Mouse (Mus musculus): Measurements from ENCODE around the gene Fxyd7. TPM values are rescaled to one million over a fixed set of nuclear protein-coding genes. Genes with fewer than 3 reads are reported as not detected.

The Fxyd7 gene
- polyA plus RNA-seq, 1 experiment: not detected

DNA sequence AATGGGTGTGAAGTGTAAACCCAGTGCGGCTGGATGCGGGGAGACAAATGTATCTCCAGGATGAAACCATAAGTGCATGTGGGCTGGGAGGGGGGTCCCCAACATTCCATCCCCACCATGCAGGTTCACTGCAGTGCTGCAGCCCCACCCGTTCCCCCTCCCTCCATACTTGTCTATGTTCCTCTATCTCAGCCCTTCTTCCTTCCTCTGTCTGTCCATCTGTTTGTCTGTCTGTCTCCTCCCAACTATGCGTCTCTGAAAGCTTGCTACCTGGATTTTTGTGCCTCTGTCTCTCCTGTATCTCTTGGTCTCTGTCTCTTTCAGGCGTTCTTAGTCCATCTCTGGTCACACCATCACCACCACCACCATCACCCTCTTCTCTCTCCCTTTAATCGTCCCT is 780 bp downstream of the Fxyd7 start:
- TF ChIP-seq POLR2A (IDR thresholded peaks at IDR 0.05; ENCODE audit: insufficient read depth, low read depth, low read length): no peak
- no peak for TF ChIP-seq CTCF (IDR thresholded peaks at IDR 0.05; ENCODE audit: insufficient read depth, low read depth, low read length)
- H3K27ac ChIP-seq (ENCODE audit: insufficient read depth, low read depth, low read length): no peak overlapping the region
- peak overlapping the region; percentile 33; the same call in 1 of the 2 replicates for H3K4me3 ChIP-seq (ENCODE audit: insufficient read depth, low read depth, low read length)
- WGBS: 14% methylated on average over 6 of the region's 6 CpGs
- peaks cover 37% of the 10 kb centered on the region for H3K4me1 ChIP-seq (ENCODE audit: control insufficient read depth, insufficient read depth, low read length)

DNA sequence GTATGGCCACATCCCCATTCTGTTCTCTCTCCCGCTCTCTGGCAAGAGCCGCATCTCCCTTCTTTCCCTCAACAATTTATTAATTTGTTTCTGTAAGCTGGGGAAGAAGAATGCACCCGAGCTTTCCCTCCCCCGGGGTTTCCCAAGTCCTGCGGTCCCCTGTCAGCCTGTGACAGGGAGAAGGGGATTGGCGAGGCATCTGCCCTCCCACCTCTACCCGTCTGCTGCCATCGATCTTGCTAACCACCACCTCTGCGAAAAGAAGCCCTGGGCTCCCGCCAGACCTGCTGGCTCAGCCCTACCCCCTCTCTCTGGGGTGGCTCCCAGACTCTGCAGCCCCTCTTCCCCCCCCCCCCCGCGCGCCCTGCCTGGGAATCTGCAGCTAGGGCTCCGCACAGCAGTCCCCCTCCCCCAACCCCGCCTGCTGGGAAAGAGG is 1.4 kb downstream of the Fxyd7 start:
- TF ChIP-seq POLR2A (IDR thresholded peaks at IDR 0.05; ENCODE audit: insufficient read depth, low read depth, low read length) (no peak), CTCF (IDR thresholded peaks at IDR 0.05; ENCODE audit: insufficient read depth, low read depth, low read length) (no peak)
- 4% methylated on average over 15 of the region's 15 CpGs for WGBS

DNA sequence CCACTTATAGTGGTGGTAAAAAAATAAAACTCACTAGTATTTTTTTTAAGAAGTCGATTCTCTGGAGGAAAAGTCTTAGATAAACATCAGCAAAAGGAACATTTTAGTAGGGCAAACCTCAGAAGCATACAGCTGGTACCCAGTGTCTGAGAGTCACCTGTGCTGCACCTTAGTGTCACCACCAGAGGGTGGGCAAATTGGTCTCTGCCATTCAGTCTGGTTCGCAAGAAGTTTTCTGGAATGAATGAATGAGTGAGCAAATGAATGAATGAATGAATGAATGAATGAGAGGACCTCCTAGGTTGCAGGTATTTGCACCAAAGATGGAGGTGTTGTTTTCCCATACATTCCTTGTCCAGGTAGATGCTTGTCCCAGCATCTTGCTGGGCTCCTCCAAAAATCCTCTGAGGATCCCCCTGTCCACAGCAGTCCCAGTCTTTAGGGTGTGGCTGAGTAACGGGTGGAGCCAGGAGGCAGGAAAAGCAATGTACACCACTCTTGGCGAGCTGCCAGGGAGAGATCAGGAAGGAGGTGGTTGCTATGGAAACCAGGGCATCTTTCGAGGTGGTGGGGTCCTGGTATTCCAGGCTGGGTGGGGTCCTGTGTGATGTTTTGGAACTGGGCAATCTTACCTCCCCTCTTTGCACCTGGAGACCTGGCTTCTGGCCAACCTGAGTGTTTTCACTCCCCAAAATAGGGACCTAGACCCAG is 2.0 kb downstream of the Fxyd7 start:
- Histone ChIP-seq H3K4me3 (ENCODE audit: insufficient read depth, low read depth, low read length) (peak overlapping the region; percentile 33), H3K27ac (ENCODE audit: insufficient read depth, low read depth, low read length) (no peak overlapping the region), H3K4me1 (ENCODE audit: control insufficient read depth, insufficient read depth, low read length) (peaks cover 37% of the 10 kb centered on the region)
- no peak for TF ChIP-seq POLR2A (IDR thresholded peaks at IDR 0.05; ENCODE audit: insufficient read depth, low read depth, low read length)
- no peak for TF ChIP-seq CTCF (IDR thresholded peaks at IDR 0.05; ENCODE audit: insufficient read depth, low read depth, low read length)
- 18% methylated on average over 5 of the region's 5 CpGs for WGBS

More for the DNA sequence above, 1.4 kb downstream of the Fxyd7 start:
- Histone ChIP-seq H3K4me3 (ENCODE audit: insufficient read depth, low read depth, low read length) (peak overlapping the region; percentile 33), H3K4me1 (ENCODE audit: control insufficient read depth, insufficient read depth, low read length) (peaks cover 37% of the 10 kb centered on the region), H3K27ac (ENCODE audit: insufficient read depth, low read depth, low read length) (no peak overlapping the region)

DNA sequence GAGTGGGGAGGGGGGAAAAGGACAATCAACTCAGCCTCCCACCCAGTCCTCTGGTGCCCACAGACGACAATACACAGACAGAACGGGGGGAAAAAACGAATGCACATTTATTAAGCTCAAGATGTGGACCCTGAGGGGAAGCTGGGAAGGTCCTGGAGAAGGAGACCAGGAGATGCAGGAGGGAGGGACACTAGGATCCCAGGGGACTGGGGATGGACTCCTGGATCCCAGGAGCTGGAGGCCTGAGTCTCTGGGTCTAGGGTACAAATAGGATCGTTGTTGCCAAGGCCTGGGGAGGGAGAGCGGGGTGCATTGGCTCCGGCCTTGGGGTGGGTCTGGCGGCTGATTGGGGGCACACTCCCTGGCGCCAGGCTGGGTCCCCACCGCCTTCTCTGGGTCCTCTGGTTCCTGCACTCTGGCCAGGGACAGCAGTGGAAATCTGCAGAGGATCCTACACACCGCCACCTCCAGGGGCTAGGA is 8.8 kb downstream of the Fxyd7 start, which contains the start of gene Fxyd5:
Fxyd5 (minus strand) TSS at position 51 of the 480 bp plus-strand sequence.
- TF ChIP-seq POLR2A (IDR thresholded peaks at IDR 0.05; ENCODE audit: insufficient read depth, low read depth, low read length): no peak
- no peak for TF ChIP-seq CTCF (IDR thresholded peaks at IDR 0.05; ENCODE audit: insufficient read depth, low read depth, low read length)
- no peak within 1 kb of the TSS for H3K27ac ChIP-seq (ENCODE audit: insufficient read depth, low read depth, low read length)
- WGBS: 56% methylated on average over 10 of the region's 10 CpGs
- peaks cover 8% of the 10 kb centered on the region for H3K4me1 ChIP-seq (ENCODE audit: control insufficient read depth, insufficient read depth, low read length)
- H3K4me3 ChIP-seq (ENCODE audit: insufficient read depth, low read depth, low read length): peak within 1 kb of the TSS; percentile 22

DNA sequence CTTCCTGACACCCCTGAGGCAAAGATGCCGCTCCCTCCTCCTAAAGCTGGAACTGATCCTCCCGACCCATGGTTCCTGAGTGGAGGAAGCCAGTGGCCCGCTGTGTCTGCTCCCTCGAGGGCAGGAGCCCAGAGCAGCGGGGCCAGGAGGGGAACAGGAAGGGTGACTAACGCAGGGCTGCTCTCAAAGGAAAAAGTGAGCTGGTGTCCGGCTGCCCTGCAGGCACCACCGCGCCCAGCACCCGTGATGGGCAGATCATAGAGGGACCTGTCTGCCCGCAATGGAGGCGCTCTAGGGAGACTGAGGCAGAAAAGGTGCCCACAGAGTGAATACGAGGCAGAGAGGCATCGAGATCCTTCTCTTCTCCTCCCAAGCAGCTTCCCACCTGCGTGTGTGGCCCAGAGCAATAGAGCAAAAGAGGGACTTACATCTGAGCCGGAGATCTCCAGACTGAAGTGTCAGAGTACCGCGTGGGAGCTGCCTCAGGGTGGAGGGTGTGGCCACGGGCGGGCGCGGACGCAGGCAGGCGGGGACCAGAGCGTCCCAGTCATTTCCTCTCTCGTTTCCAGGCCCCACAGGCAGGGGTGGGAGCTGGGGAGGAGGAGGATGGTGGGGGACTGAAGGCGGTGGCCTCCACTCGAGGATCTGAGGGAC is 9.5 kb downstream of the Fxyd7 start:
- Histone ChIP-seq H3K4me1 (ENCODE audit: control insufficient read depth, insufficient read depth, low read length) (peaks cover 8% of the 10 kb centered on the region), H3K4me3 (ENCODE audit: insufficient read depth, low read depth, low read length) (peak overlapping the region; percentile 22), H3K27ac (ENCODE audit: insufficient read depth, low read depth, low read length) (no peak overlapping the region)
- TF ChIP-seq POLR2A (IDR thresholded peaks at IDR 0.05; ENCODE audit: insufficient read depth, low read depth, low read length) (no peak), CTCF (IDR thresholded peaks at IDR 0.05; ENCODE audit: insufficient read depth, low read depth, low read length) (no peak)
- 14% methylated on average over 28 of the region's 28 CpGs for WGBS

DNA sequence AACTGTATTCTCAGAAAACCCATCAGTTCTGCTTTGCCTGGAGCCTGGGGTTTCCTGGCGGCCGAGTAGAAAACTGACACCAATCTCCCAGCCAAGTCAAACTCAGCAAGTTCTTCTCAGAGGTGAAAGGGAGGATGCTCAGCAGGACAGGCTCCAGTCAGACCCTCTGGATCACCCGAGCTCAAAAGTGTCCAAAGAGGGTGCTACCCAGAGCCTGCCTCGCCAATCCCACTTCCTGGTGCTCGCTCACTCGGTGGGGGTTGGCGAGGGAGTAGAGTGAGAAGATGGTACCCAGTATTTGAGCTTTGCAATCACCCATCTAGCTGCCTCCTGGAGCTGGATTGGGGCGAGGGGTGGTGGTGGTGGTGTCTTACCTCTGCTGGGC is 10.3 kb downstream of the Fxyd7 start:
- 52% methylated on average over 8 of the region's 8 CpGs for WGBS
- H3K4me1 ChIP-seq (ENCODE audit: control insufficient read depth, insufficient read depth, low read length): peaks cover 8% of the 10 kb centered on the region
- H3K27ac ChIP-seq (ENCODE audit: insufficient read depth, low read depth, low read length): no peak overlapping the region
- no peak overlapping the region for H3K4me3 ChIP-seq (ENCODE audit: insufficient read depth, low read depth, low read length)
- TF ChIP-seq POLR2A (IDR thresholded peaks at IDR 0.05; ENCODE audit: insufficient read depth, low read depth, low read length): no peak
- no peak for TF ChIP-seq CTCF (IDR thresholded peaks at IDR 0.05; ENCODE audit: insufficient read depth, low read depth, low read length)

DNA sequence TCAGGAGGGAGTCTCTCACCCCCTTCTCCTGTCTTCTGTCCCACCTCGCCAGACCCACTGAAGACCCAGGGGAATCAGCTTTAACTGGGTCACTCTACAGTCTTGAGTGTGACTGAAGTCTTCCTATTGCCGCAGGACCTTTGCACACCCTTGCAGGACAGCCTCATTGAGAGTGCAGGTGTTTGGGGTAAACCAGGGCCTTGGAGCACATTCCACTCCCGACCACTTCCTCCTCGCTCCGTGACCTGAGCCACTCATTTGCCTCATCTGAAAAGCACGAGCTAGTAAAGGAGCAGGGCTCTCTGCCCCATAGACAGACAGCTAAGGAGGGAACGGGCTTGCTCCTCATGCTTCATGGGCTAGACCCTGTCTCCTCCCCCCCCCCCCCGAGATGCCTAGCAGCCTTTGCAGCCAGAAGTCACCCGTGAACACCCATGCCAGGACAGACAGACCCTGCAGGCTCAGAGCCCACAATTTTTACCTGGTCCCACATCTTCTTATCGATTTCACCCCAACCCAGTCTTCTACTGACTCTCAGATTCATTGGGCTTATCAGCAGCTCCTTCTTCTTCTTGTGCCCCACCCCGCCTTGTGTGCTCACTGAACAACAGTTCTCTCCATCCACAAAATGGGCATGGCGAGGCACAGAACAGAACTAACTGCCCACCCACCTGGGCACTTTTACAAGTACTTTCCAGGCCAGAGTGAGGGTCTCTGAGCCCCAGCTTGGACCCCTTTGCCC is 10.8 kb downstream of the Fxyd7 start:
- WGBS: 84% methylated on average over 12 of the region's 12 CpGs

GRCm38 (mm10) chr7:31039011-31039410 is 12.3 kb downstream of the Fxyd7 start:
- Histone ChIP-seq H3K4me1 (ENCODE audit: control insufficient read depth, insufficient read depth, low read length) (peaks cover 8% of the 10 kb centered on the region), H3K27ac (ENCODE audit: insufficient read depth, low read depth, low read length) (no peak overlapping the region), H3K4me3 (ENCODE audit: insufficient read depth, low read depth, low read length) (no peak overlapping the region)
- TF ChIP-seq POLR2A (IDR thresholded peaks at IDR 0.05; ENCODE audit: insufficient read depth, low read depth, low read length): no peak
- no peak for TF ChIP-seq CTCF (IDR thresholded peaks at IDR 0.05; ENCODE audit: insufficient read depth, low read depth, low read length)
- WGBS: 88% methylated on average over 4 of the region's 4 CpGs

More for the DNA sequence above, 10.8 kb downstream of the Fxyd7 start:
- Histone ChIP-seq H3K27ac (ENCODE audit: insufficient read depth, low read depth, low read length) (no peak overlapping the region), H3K4me1 (ENCODE audit: control insufficient read depth, insufficient read depth, low read length) (peaks cover 8% of the 10 kb centered on the region), H3K4me3 (ENCODE audit: insufficient read depth, low read depth, low read length) (no peak overlapping the region)
- TF ChIP-seq CTCF (IDR thresholded peaks at IDR 0.05; ENCODE audit: insufficient read depth, low read depth, low read length): no peak
- no peak for TF ChIP-seq POLR2A (IDR thresholded peaks at IDR 0.05; ENCODE audit: insufficient read depth, low read depth, low read length)
